Mouse (Mus musculus): Measurements from ENCODE around the gene Deaf1. TPM values are rescaled to one million over a fixed set of nuclear protein-coding genes. Genes with fewer than 3 reads are reported as not detected.

Deaf1 gene
- polyA plus RNA-seq, 1 experiment from 2014 or later = 16.3 TPM

- ATAC-seq (ENCODE audit: low read depth) (no peak), DNase-seq (no peak)
- H3K27me3 ChIP-seq = peaks cover 71% of the 10 kb centered on the region
- no peak overlapping the region for H3K9ac ChIP-seq
- no peak overlapping the region for H3K27ac ChIP-seq
- peaks cover 12% of the 10 kb centered on the region for H3K36me3 ChIP-seq
- H3K4me2 ChIP-seq = peak overlapping the region; percentile 48
- H3K4me1 ChIP-seq (replicated peaks) = peaks cover 29% of the 10 kb centered on the region
- no peaks in the 10 kb centered on the region for H3K9me3 ChIP-seq (replicated peaks)
- 8% methylated on average over 22 of the region's 22 CpGs for WGBS (ENCODE audit: insufficient replicate concordance)
- H3K4me3 ChIP-seq (replicated peaks) = peak overlapping the region; percentile 40
These were observed 33.0 kb downstream of the Deaf1 start for GRCm38 (mm10) chr7:141294479-141294878.

DNA sequence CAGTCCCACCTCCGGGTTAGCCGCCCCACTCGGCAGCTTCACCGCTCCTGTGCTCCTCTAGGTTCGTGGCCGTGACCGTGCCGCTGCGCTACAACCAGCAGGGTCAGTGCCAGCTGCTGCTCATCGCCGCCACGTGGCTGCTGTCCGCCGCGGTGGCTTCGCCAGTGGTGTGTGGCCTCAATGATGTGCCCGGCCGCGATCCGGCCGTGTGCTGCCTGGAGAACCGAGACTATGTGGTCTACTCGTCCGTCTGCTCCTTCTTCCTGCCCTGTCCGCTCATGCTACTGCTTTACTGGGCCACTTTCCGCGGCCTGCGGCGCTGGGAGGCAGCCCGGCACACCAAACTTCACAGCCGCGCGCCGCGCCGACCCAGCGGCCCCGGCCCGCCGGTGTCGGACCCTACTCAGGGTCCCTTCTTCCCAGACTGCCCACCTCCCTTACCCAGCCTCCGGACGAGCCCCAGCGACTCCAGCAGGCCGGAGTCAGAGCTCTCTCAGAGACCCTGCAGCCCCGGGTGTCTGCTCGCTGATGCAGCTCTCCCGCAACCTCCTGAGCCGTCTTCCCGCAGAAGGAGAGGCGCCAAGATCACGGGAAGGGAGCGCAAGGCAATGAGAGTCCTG is 33.5 kb downstream of the Deaf1 start:
- peak overlapping the region; percentile 48 for H3K4me2 ChIP-seq
- no peak for ATAC-seq (ENCODE audit: low read depth)
- peaks cover 12% of the 10 kb centered on the region for H3K36me3 ChIP-seq
- H3K27ac ChIP-seq = no peak overlapping the region
- H3K9me3 ChIP-seq (replicated peaks) = no peaks in the 10 kb centered on the region
- 0 out of 2 replicates have a peak overlapping the region, but pooled peaks have one; percentile 27 for H3K9ac ChIP-seq
- DNase-seq = no peak
- peaks cover 29% of the 10 kb centered on the region for H3K4me1 ChIP-seq (replicated peaks)
- H3K4me3 ChIP-seq (replicated peaks) = peak overlapping the region; percentile 40
- 3% methylated on average over 53 of the region's 53 CpGs for WGBS (ENCODE audit: insufficient replicate concordance)
- H3K27me3 ChIP-seq = peaks cover 73% of the 10 kb centered on the region

- DNase-seq = no peak
- Histone ChIP-seq H3K4me2 (no peak overlapping the region), H3K27me3 (peaks cover 78% of the 10 kb centered on the region), H3K36me3 (peaks cover 8% of the 10 kb centered on the region), H3K9me3 (replicated peaks) (no peaks in the 10 kb centered on the region), H3K4me3 (replicated peaks) (no peak overlapping the region), H3K9ac (no peak overlapping the region), H3K4me1 (replicated peaks) (peaks cover 22% of the 10 kb centered on the region), H3K27ac (no peak overlapping the region)
- ATAC-seq (ENCODE audit: low read depth) = no peak
- 36% methylated on average over 15 of the region's 15 CpGs for WGBS (ENCODE audit: insufficient replicate concordance)
These were observed 34.7 kb downstream of the Deaf1 start for GRCm38 (mm10) chr7:141292583-141293388.

GRCm38 (mm10) chr7:141291921-141292582 is 35.4 kb downstream of the Deaf1 start, which contains the start of gene Drd4:
Drd4 (plus strand) TSS chr7:141292006.
- Histone ChIP-seq H3K36me3 (peaks cover 3% of the 10 kb centered on the region), H3K9me3 (replicated peaks) (no peaks in the 10 kb centered on the region), H3K9ac (no peak within 1 kb of the TSS), H3K27me3 (peaks cover 78% of the 10 kb centered on the region), H3K27ac (no peak within 1 kb of the TSS), H3K4me3 (replicated peaks) (peak within 1 kb of the TSS; percentile 45), H3K4me1 (replicated peaks) (peaks cover 16% of the 10 kb centered on the region), H3K4me2 (peak within 1 kb of the TSS; percentile 60)
- DNase-seq (no peak), ATAC-seq (ENCODE audit: low read depth) (0 out of 2 replicates have a peak, but pooled peaks have one; percentile 26)
- 3% methylated on average over 46 of the region's 46 CpGs for WGBS (ENCODE audit: insufficient replicate concordance)

DNA sequence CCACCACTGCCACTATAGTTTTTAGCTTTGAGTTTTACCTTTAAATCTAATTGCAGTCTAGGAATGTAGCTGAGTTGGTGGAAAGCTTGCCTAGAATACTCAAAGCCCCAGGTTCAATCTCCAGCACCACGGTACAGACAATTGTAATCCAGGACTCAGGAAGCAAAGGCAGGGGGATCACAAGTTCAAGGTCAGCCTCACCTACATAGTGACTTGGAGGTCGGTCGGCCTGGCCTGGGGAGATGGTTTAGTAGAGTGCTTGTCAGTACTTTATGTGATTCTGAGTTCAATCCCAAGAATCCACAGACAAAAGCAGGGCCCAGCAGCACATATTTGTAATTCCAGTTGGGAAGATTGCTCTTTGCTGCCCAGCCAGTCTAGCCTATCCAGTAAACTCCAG is 39.4 kb downstream of the Deaf1 start:
- H3K9ac ChIP-seq = no peak overlapping the region
- no peaks in the 10 kb centered on the region for H3K36me3 ChIP-seq
- DNase-seq = no peak
- H3K4me2 ChIP-seq = no peak overlapping the region
- H3K4me3 ChIP-seq (replicated peaks) = no peak overlapping the region
- WGBS (ENCODE audit: insufficient replicate concordance) = 63% methylated on average over 3 of the region's 3 CpGs
- peaks cover 48% of the 10 kb centered on the region for H3K27me3 ChIP-seq
- H3K9me3 ChIP-seq (replicated peaks) = no peaks in the 10 kb centered on the region
- ATAC-seq (ENCODE audit: low read depth) = no peak
- H3K4me1 ChIP-seq (replicated peaks) = peaks cover 7% of the 10 kb centered on the region
- no peak overlapping the region for H3K27ac ChIP-seq

GRCm38 (mm10) chr7:141282756-141283155 is 44.7 kb downstream of the Deaf1 start:
- ATAC-seq (ENCODE audit: low read depth) = no peak
- H3K4me1 ChIP-seq (replicated peaks) = peaks cover 16% of the 10 kb centered on the region

GRCm38 (mm10) chr7:141281442-141281841 is 46.0 kb downstream of the Deaf1 start:
- peaks cover 16% of the 10 kb centered on the region for H3K4me1 ChIP-seq (replicated peaks)
- H3K27ac ChIP-seq = no peak overlapping the region
- H3K4me3 ChIP-seq (replicated peaks) = no peak overlapping the region
- no peak overlapping the region for H3K4me2 ChIP-seq
- peaks cover 35% of the 10 kb centered on the region for H3K27me3 ChIP-seq
- no peak for DNase-seq
- H3K36me3 ChIP-seq = no peaks in the 10 kb centered on the region
- H3K9me3 ChIP-seq (replicated peaks) = no peaks in the 10 kb centered on the region
- ATAC-seq (ENCODE audit: low read depth) = no peak
- 69% methylated on average over 6 of the region's 6 CpGs for WGBS (ENCODE audit: insufficient replicate concordance)
- H3K9ac ChIP-seq = no peak overlapping the region

More at GRCm38 (mm10) chr7:141282756-141283155, 44.7 kb downstream of the Deaf1 start:
- no peaks in the 10 kb centered on the region for H3K9me3 ChIP-seq (replicated peaks)
- H3K36me3 ChIP-seq = no peaks in the 10 kb centered on the region
- no peak overlapping the region for H3K27ac ChIP-seq
- 70% methylated on average over 4 of the region's 4 CpGs for WGBS (ENCODE audit: insufficient replicate concordance)
- H3K27me3 ChIP-seq = peaks cover 30% of the 10 kb centered on the region
- H3K4me2 ChIP-seq = no peak overlapping the region
- H3K9ac ChIP-seq = no peak overlapping the region
- no peak overlapping the region for H3K4me3 ChIP-seq (replicated peaks)
- no peak for DNase-seq

DNA sequence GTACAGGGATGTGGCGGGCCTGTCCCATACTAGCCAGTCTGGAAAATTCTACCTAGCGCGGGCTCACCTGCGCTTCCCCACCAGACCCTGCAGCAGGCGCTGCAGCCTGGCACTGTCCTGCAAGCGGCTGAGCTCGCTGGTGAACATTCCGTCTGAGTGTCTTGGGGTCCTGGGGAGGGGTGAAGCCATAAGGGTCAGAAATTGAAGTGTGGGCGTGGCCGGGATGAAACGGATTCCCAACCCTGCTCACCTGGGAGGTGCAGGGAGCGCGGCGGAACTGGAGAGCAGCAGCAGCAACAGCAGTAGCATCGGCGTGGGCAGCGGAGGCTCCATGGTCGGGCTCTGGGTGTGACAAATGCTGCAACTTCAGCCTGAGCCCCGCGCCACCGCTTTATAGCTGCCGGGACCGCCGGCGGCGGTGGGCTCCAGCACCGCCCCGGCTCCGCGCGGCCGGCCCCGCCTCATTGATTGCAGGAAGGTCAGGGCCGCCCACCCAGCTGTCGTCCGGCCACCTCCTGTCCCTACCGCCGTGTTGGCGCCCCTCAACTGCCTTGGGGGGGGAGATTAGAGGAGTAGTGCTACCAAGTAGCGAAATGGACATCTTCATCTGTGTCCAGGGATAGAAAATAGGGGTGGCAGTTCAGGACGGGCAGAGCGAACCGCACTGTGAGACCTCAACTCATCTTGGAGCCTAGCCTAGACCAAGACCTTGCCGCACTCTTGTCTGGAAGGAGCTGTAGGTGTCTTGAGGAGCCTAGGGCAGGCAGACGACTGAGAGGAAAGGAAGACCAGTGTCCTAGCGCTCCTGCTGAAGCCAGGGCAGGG is 48.5 kb downstream of the Deaf1 start, which contains the start of gene Sct:
Gene Sct (minus strand): TSS at position 368 of the 825 bp plus-strand sequence.
- peaks cover 35% of the 10 kb centered on the region for H3K27me3 ChIP-seq
- WGBS (ENCODE audit: insufficient replicate concordance) = 7% methylated on average over 46 of the region's 46 CpGs
- peaks cover 16% of the 10 kb centered on the region for H3K4me1 ChIP-seq (replicated peaks)
- no peak within 1 kb of the TSS for H3K9ac ChIP-seq
- H3K36me3 ChIP-seq = no peaks in the 10 kb centered on the region
- H3K27ac ChIP-seq = no peak within 1 kb of the TSS
- H3K4me2 ChIP-seq = peak within 1 kb of the TSS; percentile 70
- ATAC-seq (ENCODE audit: low read depth) (0 out of 2 replicates have a peak, but pooled peaks have one; percentile 18), DNase-seq (no peak)
- peak within 1 kb of the TSS; percentile 47 for H3K4me3 ChIP-seq (replicated peaks)
- no peaks in the 10 kb centered on the region for H3K9me3 ChIP-seq (replicated peaks)

DNA sequence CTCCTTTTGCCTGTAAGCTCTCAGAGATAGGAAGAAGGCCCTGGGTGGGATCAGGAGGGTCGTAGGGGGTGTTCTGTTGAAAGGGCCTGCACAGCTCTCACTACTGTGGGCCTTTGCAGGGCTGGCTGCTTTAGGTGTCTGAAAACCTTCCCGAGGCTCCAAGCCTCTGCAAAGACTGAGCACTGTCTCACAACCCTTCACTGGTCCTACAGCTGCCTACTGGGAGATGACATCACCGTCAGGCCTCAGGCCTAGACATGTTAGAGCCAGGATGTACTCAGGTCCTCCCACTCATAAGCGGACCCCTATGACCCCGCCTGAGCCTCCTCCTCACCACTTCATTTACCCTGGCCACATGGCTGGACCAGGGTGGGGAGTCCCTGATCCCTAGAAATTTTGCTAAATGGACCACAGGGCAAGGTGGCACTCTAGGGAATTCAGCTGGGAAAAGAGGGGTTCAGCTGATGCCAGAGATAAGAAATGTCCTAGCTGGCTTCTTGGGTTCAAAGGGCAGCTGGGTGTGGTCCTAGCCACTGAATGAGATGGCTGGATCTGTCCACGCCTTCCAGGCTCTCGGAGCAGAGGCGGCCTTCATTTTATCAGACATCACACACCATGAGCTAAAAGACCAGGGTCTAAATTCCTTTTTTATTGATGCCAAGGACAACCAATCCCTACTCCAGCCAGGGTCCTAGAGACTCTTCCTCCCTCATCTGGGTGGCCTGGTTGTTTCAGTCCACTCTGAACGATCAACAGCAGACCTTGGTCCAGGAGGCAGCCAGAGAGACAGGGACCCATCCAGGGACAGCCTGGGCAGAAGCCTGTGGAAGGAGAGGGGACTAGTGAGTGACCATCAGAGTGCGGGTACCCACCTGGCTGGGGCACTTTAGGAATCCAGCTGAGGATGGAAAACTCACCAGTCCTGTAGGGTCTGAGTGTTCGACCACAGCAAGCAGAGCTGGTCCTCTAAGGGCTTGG is 49.5 kb downstream of the Deaf1 start:
- Histone ChIP-seq H3K9ac (no peak overlapping the region), H3K27me3 (peaks cover 30% of the 10 kb centered on the region), H3K36me3 (no peaks in the 10 kb centered on the region), H3K27ac (no peak overlapping the region), H3K4me3 (replicated peaks) (no peak overlapping the region), H3K9me3 (replicated peaks) (no peaks in the 10 kb centered on the region), H3K4me2 (peak overlapping the region; percentile 70; the same call in 1 of the 2 replicates), H3K4me1 (replicated peaks) (peaks cover 16% of the 10 kb centered on the region)
- 61% methylated on average over 11 of the region's 11 CpGs for WGBS (ENCODE audit: insufficient replicate concordance)
- DNase-seq (no peak), ATAC-seq (ENCODE audit: low read depth) (peak; percentile 2; the same call in 1 of the 2 replicates)

DNA sequence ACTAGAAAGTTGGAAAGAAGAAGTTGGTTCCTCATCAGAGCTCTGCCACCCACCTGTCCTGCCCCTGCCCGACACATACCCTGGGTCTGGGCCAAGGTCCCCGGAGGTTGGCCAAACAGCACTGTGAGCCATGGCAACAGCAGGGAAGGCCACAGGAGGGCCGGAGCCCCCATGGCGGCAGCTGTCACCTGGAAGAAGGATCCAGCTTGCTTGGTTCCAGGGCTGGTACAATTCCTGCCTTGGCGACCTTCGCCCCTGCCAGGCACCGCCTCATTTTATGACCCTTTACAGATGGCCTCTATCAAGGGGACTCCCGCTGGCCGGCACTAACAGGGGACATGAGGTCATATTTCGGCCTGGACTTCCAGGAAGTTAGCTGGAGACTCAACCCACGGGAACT is 50.9 kb downstream of the Deaf1 start, which contains the start of gene Cdhr5:
Gene Cdhr5 (minus strand): TSS at position 241 of the 400 bp plus-strand sequence.
- Histone ChIP-seq H3K9ac (no peak within 1 kb of the TSS), H3K4me3 (replicated peaks) (no peak within 1 kb of the TSS), H3K36me3 (no peaks in the 10 kb centered on the region), H3K4me2 (no peak within 1 kb of the TSS), H3K27ac (no peak within 1 kb of the TSS), H3K9me3 (replicated peaks) (no peaks in the 10 kb centered on the region), H3K27me3 (peaks cover 30% of the 10 kb centered on the region), H3K4me1 (replicated peaks) (peaks cover 16% of the 10 kb centered on the region)
- ATAC-seq (ENCODE audit: low read depth) = no peak
- no peak for DNase-seq
- WGBS (ENCODE audit: insufficient replicate concordance) = 61% methylated on average over 11 of the region's 11 CpGs

All from liver, embryonic 13.5 days (tissue).